Mouse (Mus musculus): ENCODE data around the gene Sec1.

Gene Sec1

GRCm38 (mm10) chr7:45704730-45705442, 10.7 kb upstream of the Sec1 start, which contains the start of gene Dbp:
Gene Dbp (plus strand): TSS chr7:45705088.
- DNase-seq (ENCODE audit: low spot score), result peak; percentile 100

GRCm38 (mm10) chr7:45704046-45704559, 9.9 kb upstream of the Sec1 start:
- peak; percentile 88 for DNase-seq (ENCODE audit: low spot score)

GRCm38 (mm10) chr7:45703521-45704033, 9.4 kb upstream of the Sec1 start:
- no peak for DNase-seq (ENCODE audit: low spot score)

- DNase-seq (ENCODE audit: low spot score), result no peak
Observed at GRCm38 (mm10) chr7:45702809-45703520, 8.8 kb upstream of the Sec1 start.

- DNase-seq (ENCODE audit: low spot score), result no peak
Observed at GRCm38 (mm10) chr7:45702316-45702715, 8.1 kb upstream of the Sec1 start.

GRCm38 (mm10) chr7:45701607-45702006, 7.4 kb upstream of the Sec1 start:
- DNase-seq (ENCODE audit: low spot score), result no peak

- DNase-seq (ENCODE audit: low spot score), result no peak
Observed at GRCm38 (mm10) chr7:45701072-45701471, 6.9 kb upstream of the Sec1 start.

- peak; percentile 88 for DNase-seq (ENCODE audit: low spot score)
Observed at GRCm38 (mm10) chr7:45700301-45701015, 6.3 kb upstream of the Sec1 start.

- no peak for DNase-seq (ENCODE audit: low spot score)
Observed at GRCm38 (mm10) chr7:45699523-45700141, 5.4 kb upstream of the Sec1 start, which contains the start of gene Car11. Gene Car11 (plus strand): TSS chr7:45699843.

- no peak for DNase-seq (ENCODE audit: low spot score)
Observed at GRCm38 (mm10) chr7:45697894-45698293, 3.7 kb upstream of the Sec1 start.

GRCm38 (mm10) chr7:45695098-45695497, 896 bp upstream of the Sec1 start:
- no peak for DNase-seq (ENCODE audit: low spot score)

- no peak for DNase-seq (ENCODE audit: low spot score)
Observed at GRCm38 (mm10) chr7:45692364-45692763, 1.8 kb downstream of the Sec1 start.

GRCm38 (mm10) chr7:45689800-45690199, 4.4 kb downstream of the Sec1 start:
- DNase-seq (ENCODE audit: low spot score), result no peak

GRCm38 (mm10) chr7:45689099-45689498, 5.1 kb downstream of the Sec1 start:
- no peak for DNase-seq (ENCODE audit: low spot score)

GRCm38 (mm10) chr7:45686841-45687240, 7.4 kb downstream of the Sec1 start:
- no peak for DNase-seq (ENCODE audit: low spot score)

- DNase-seq (ENCODE audit: low spot score), result no peak
Observed at GRCm38 (mm10) chr7:45685811-45686210, 8.4 kb downstream of the Sec1 start.

- no peak for DNase-seq (ENCODE audit: low spot score)
Observed at GRCm38 (mm10) chr7:45683396-45684050, 10.7 kb downstream of the Sec1 start, which contains the start of gene Ntn5. Gene Ntn5 (plus strand): TSS chr7:45684022.

GRCm38 (mm10) chr7:45682144-45683126, 11.8 kb downstream of the Sec1 start:
- peak; percentile 89 for DNase-seq (ENCODE audit: low spot score)

- no peak for DNase-seq (ENCODE audit: low spot score)
Observed at GRCm38 (mm10) chr7:45681046-45681736, 13.0 kb downstream of the Sec1 start.
